In genomic region chr1:51766271-51766670, GRCm38 (mm10) we compare ENCODE assay signal across 19 mouse cellular contexts.
"Had no signal": no experiment of that assay in that cellular context is flagged by ENCODE, and none has a peak within 500 bp of the region (broad histone marks: within the 10 kb centered on the region; RNA-seq: fewer than 3 reads in every experiment).

No protein-coding gene starts in this region.

- ATAC-seq: midbrain, embryonic 16.5 days had no signal

- H3K27ac ChIP-seq: midbrain, embryonic 10.5 days; midbrain, embryonic 12.5 days; neural tube, embryonic 13.5 days; neural tube, embryonic 15.5 days had no signal

- H3K4me1 ChIP-seq: midbrain, embryonic 10.5 days; midbrain, embryonic 12.5 days; neural tube, embryonic 13.5 days; neural tube, embryonic 15.5 days had no signal

- H3K9me3 ChIP-seq: midbrain, embryonic 10.5 days; midbrain, embryonic 12.5 days; neural tube, embryonic 13.5 days; neural tube, embryonic 15.5 days had no signal

- H3K4me3 ChIP-seq: midbrain, embryonic 10.5 days; midbrain, embryonic 12.5 days; myocyte; neural tube, embryonic 13.5 days; neural tube, embryonic 15.5 days had no signal

- H3K27me3 ChIP-seq: midbrain, embryonic 12.5 days; neural tube, embryonic 13.5 days; neural tube, embryonic 15.5 days had no signal

- H3K9ac ChIP-seq: lung, embryonic 14.5 days; midbrain, embryonic 12.5 days; neural tube, embryonic 13.5 days; neural tube, embryonic 15.5 days had no signal

- DNase-seq: lung, adult 18-20 months; lung, embryonic 14.5 days; lung, postnatal 10 days; lung, postnatal 4 days; midbrain, embryonic 14.5 days; retina, postnatal 1 day; right cerebral cortex, adult 18-20 months; right cerebral cortex, postnatal 25 days; right cerebral cortex, postnatal 4 days; spleen, adult 18-20 months; thymus, adult 18-20 months; thymus, postnatal 14 days; thymus, postnatal 36 days had no signal

- H3K4me2 ChIP-seq: lung, embryonic 14.5 days; midbrain, embryonic 12.5 days; neural tube, embryonic 13.5 days; neural tube, embryonic 15.5 days had no signal
